Mouse (Mus musculus): ENCODE measurements around the gene Myo5a. TPM values are rescaled to one million over a fixed set of nuclear protein-coding genes. Genes with fewer than 3 reads are reported as not detected.

The Myo5a gene
- polyA plus RNA-seq, 1 experiment from 2014 or later: 35.6 TPM

GRCm38 (mm10) chr9:75210269-75210668 is 139.5 kb downstream of the Myo5a start:
- WGBS: 81% methylated on average over 2 of the region's 2 CpGs
- Histone ChIP-seq H3K36me3 (peaks cover 49% of the 10 kb centered on the region), H3K4me3 (replicated peaks) (no peak overlapping the region), H3K9me3 (replicated peaks) (no peaks in the 10 kb centered on the region), H3K27ac (replicated peaks) (no peak overlapping the region), H3K9ac (replicated peaks) (no peak overlapping the region), H3K4me1 (no peaks in the 10 kb centered on the region), H3K27me3 (replicated peaks) (no peaks in the 10 kb centered on the region), H3K4me2 (no peak overlapping the region)
- no peak for ATAC-seq (ENCODE audit: low FRiP score)

GRCm38 (mm10) chr9:75214743-75215413 is 144.1 kb downstream of the Myo5a start:
- no peak for ATAC-seq (ENCODE audit: low FRiP score)
- Histone ChIP-seq H3K36me3 (peaks cover 70% of the 10 kb centered on the region), H3K27me3 (replicated peaks) (no peaks in the 10 kb centered on the region), H3K9ac (replicated peaks) (no peak overlapping the region), H3K27ac (replicated peaks) (no peak overlapping the region), H3K4me1 (no peaks in the 10 kb centered on the region), H3K9me3 (replicated peaks) (no peaks in the 10 kb centered on the region), H3K4me2 (no peak overlapping the region), H3K4me3 (replicated peaks) (no peak overlapping the region)
- WGBS: 92% methylated on average over 11 of the region's 11 CpGs

- H3K36me3 ChIP-seq: peaks cover 49% of the 10 kb centered on the region
- no peak overlapping the region for H3K9ac ChIP-seq (replicated peaks)
- H3K27ac ChIP-seq (replicated peaks): no peak overlapping the region
- no peaks in the 10 kb centered on the region for H3K4me1 ChIP-seq
- no peak overlapping the region for H3K4me3 ChIP-seq (replicated peaks)
- no peak for ATAC-seq (ENCODE audit: low FRiP score)
- H3K4me2 ChIP-seq: no peak overlapping the region
- no peaks in the 10 kb centered on the region for H3K9me3 ChIP-seq (replicated peaks)
- H3K27me3 ChIP-seq (replicated peaks): no peaks in the 10 kb centered on the region
- 85% methylated on average over 5 of the region's 5 CpGs for whole genome bisulfite sequencing
Measured at GRCm38 (mm10) chr9:75219942-75220341, 149.1 kb downstream of the Myo5a start.

- no peaks in the 10 kb centered on the region for H3K4me1 ChIP-seq
- H3K36me3 ChIP-seq: peaks cover 33% of the 10 kb centered on the region
- no peak overlapping the region for H3K27ac ChIP-seq (replicated peaks)
- no peak overlapping the region for H3K4me3 ChIP-seq (replicated peaks)
- no peaks in the 10 kb centered on the region for H3K9me3 ChIP-seq (replicated peaks)
- 73% methylated on average over 10 of the region's 10 CpGs for WGBS
- H3K9ac ChIP-seq (replicated peaks): no peak overlapping the region
- no peak overlapping the region for H3K4me2 ChIP-seq
- ATAC-seq (ENCODE audit: low FRiP score): no peak; the same call in 1 of the 2 replicates
- no peaks in the 10 kb centered on the region for H3K27me3 ChIP-seq (replicated peaks)
Measured at GRCm38 (mm10) chr9:75221420-75222287, 150.8 kb downstream of the Myo5a start.

- H3K27ac ChIP-seq (replicated peaks): no peak within 1 kb of the TSS
- no peak for ATAC-seq (ENCODE audit: low FRiP score)
- WGBS: 4% methylated on average over 48 of the region's 48 CpGs
- H3K9ac ChIP-seq (replicated peaks): peak within 1 kb of the TSS; percentile 38
- H3K36me3 ChIP-seq: no peaks in the 10 kb centered on the region
- peaks cover 9% of the 10 kb centered on the region for H3K4me1 ChIP-seq
- peaks cover 31% of the 10 kb centered on the region for H3K27me3 ChIP-seq (replicated peaks)
- peak within 1 kb of the TSS; percentile 36 for H3K4me3 ChIP-seq (replicated peaks)
- H3K9me3 ChIP-seq (replicated peaks): no peaks in the 10 kb centered on the region
- peak within 1 kb of the TSS; percentile 64 for H3K4me2 ChIP-seq
Measured at GRCm38 (mm10) chr9:75231841-75232746, 161.3 kb downstream of the Myo5a start, which contains the start of gene Myo5c. Myo5c (plus strand) TSS chr9:75232020.

GRCm38 (mm10) chr9:75232860-75233259 is 162.0 kb downstream of the Myo5a start:
- H3K27ac ChIP-seq (replicated peaks): no peak overlapping the region
- no peaks in the 10 kb centered on the region for H3K9me3 ChIP-seq (replicated peaks)
- H3K27me3 ChIP-seq (replicated peaks): peaks cover 31% of the 10 kb centered on the region
- ATAC-seq (ENCODE audit: low FRiP score): no peak
- peaks cover 9% of the 10 kb centered on the region for H3K4me1 ChIP-seq
- H3K36me3 ChIP-seq: no peaks in the 10 kb centered on the region
- H3K4me2 ChIP-seq: no peak overlapping the region
- no peak overlapping the region for H3K4me3 ChIP-seq (replicated peaks)
- H3K9ac ChIP-seq (replicated peaks): no peak overlapping the region
- 36% methylated on average over 8 of the region's 8 CpGs for WGBS

GRCm38 (mm10) chr9:75234271-75234741 is 163.5 kb downstream of the Myo5a start:
- Histone ChIP-seq H3K36me3 (no peaks in the 10 kb centered on the region), H3K27me3 (replicated peaks) (peaks cover 31% of the 10 kb centered on the region), H3K9ac (replicated peaks) (no peak overlapping the region), H3K4me2 (no peak overlapping the region), H3K27ac (replicated peaks) (no peak overlapping the region), H3K4me1 (peaks cover 9% of the 10 kb centered on the region), H3K4me3 (replicated peaks) (no peak overlapping the region), H3K9me3 (replicated peaks) (no peaks in the 10 kb centered on the region)
- no peak for ATAC-seq (ENCODE audit: low FRiP score)
- 34% methylated on average over 7 of the region's 7 CpGs for WGBS

- no peak overlapping the region for H3K4me3 ChIP-seq (replicated peaks)
- H3K36me3 ChIP-seq: no peaks in the 10 kb centered on the region
- H3K4me1 ChIP-seq: peaks cover 9% of the 10 kb centered on the region
- 81% methylated on average over 12 of the region's 12 CpGs for WGBS
- H3K27ac ChIP-seq (replicated peaks): no peak overlapping the region
- H3K27me3 ChIP-seq (replicated peaks): peaks cover 31% of the 10 kb centered on the region
- no peak for ATAC-seq (ENCODE audit: low FRiP score)
- H3K9me3 ChIP-seq (replicated peaks): no peaks in the 10 kb centered on the region
- H3K4me2 ChIP-seq: no peak overlapping the region
- H3K9ac ChIP-seq (replicated peaks): no peak overlapping the region
Measured at GRCm38 (mm10) chr9:75234983-75235627, 164.3 kb downstream of the Myo5a start.

GRCm38 (mm10) chr9:75235696-75236095 is 164.9 kb downstream of the Myo5a start:
- Histone ChIP-seq H3K4me2 (no peak overlapping the region), H3K4me3 (replicated peaks) (no peak overlapping the region), H3K9ac (replicated peaks) (no peak overlapping the region), H3K27ac (replicated peaks) (no peak overlapping the region), H3K27me3 (replicated peaks) (peaks cover 30% of the 10 kb centered on the region), H3K36me3 (no peaks in the 10 kb centered on the region), H3K9me3 (replicated peaks) (no peaks in the 10 kb centered on the region), H3K4me1 (peaks cover 9% of the 10 kb centered on the region)
- WGBS: 62% methylated on average over 2 of the region's 2 CpGs
- ATAC-seq (ENCODE audit: low FRiP score): no peak

- Histone ChIP-seq H3K4me3 (replicated peaks) (no peak overlapping the region), H3K36me3 (no peaks in the 10 kb centered on the region), H3K27me3 (replicated peaks) (peaks cover 23% of the 10 kb centered on the region), H3K9me3 (replicated peaks) (no peaks in the 10 kb centered on the region), H3K27ac (replicated peaks) (no peak overlapping the region), H3K4me1 (peaks cover 9% of the 10 kb centered on the region), H3K4me2 (no peak overlapping the region), H3K9ac (replicated peaks) (no peak overlapping the region)
- no peak for ATAC-seq (ENCODE audit: low FRiP score)
- WGBS: 90% methylated on average over 12 of the region's 12 CpGs
Measured at GRCm38 (mm10) chr9:75236416-75237308, 165.8 kb downstream of the Myo5a start.

All from neural tube, embryonic 15.5 days (tissue).